Mouse (Mus musculus): ENCODE measurements around the gene Ptar1.

GRCm38 (mm10) chr19:23746506-23746905 lies 59.3 kb downstream of the Ptar1 start:
- no peak for TF ChIP-seq POLR2A (IDR thresholded peaks at IDR 0.05; ENCODE audit: borderline replicate concordance, control insufficient read depth, low read depth, low read length)
- no peak for TF ChIP-seq CTCF (IDR thresholded peaks at IDR 0.05; ENCODE audit: control insufficient read depth, insufficient read depth, low read length)

Measured in bone marrow, adult 2 months (tissue).